Mouse (Mus musculus) mesoderm, embryonic 11.5 days (tissue): ENCODE measurements at regions not wholly inside any gene's neighbourhood (a gene's known extent, or its start where the extent isn't known, plus 50 kb on each side); places are given as distances from the start of the nearest gene placed in this dataset.
A peak's percentile ranks its signal among the peaks of the same experiment; 100 is the strongest.

ENCODE experiments used
- DNase-seq: peaks from one replicate; pipeline ENCODE4 v3.0.0-alpha.2; 2012; ENCODE audit warnings: low read depth, low spot score

DNA sequence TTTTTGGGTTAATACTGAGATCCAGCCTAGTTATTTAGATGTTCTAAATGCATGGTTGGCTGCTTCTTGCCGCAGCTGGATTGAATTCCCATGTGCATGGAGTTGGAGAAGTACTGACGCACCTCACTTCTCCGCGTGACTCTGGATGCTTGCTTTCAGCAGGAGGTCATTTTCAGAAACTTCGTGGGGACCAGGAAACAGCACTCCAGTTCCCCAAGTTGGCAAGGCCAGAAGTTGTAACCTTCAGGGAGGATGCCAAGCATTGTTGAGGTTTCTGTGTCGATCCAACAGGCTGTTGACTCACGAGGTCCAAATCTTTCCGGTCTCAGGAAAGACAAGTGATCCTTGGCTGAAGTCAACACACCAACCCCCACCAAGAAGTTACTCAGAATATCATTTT lies 167.6 kb upstream of the Dpt start:
- DNase-seq: no peak

DNA sequence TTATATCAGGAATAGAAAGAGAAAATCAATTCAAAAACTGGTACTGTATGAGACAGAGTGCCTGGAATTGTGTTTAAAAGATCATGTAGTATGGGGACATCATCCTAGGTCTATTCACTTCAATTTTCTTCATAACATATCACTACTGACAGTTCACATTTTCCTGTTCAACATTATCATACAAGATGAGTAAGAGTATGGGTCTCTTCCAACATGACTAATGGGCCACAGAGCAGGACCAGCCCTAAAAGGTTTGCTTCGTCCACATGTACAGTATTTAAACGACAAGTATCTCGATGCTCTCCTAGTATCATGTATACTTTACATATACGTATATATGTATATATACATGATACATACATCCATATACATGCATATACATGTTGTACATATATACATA lies 164.8 kb upstream of the Atp1b1 start:
- DNase-seq: no peak

- no peak for DNase-seq
These were observed 164.3 kb upstream of the Atp1b1 start for GRCm38 (mm10) chr1:164622417-164622816.

DNA sequence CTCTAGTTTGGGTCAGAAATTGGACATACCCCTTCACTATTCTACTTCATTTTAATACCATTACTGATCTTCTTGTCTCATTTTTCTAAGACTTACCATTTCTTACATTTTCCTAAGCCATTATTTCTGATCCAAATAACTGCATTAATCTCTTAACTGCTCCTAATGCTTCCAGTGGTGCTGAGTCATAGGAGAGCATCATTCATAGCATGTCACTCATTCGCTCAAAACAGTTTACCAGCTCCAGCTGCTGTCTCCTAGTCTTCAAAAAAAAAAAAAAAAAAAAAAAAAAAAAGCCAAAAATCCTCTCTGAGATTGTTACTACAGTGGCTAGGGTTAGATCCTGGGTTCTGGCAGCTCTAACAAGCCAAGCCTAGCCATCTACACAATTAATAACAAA lies 162.0 kb upstream of the Atp1b1 start:
- no peak for DNase-seq

- DNase-seq: no peak
These were observed 159.7 kb upstream of the Atp1b1 start for GRCm38 (mm10) chr1:164617871-164618270.

- no peak for DNase-seq
These were observed 148.9 kb upstream of the Atp1b1 start for GRCm38 (mm10) chr1:164607061-164607460.

DNA sequence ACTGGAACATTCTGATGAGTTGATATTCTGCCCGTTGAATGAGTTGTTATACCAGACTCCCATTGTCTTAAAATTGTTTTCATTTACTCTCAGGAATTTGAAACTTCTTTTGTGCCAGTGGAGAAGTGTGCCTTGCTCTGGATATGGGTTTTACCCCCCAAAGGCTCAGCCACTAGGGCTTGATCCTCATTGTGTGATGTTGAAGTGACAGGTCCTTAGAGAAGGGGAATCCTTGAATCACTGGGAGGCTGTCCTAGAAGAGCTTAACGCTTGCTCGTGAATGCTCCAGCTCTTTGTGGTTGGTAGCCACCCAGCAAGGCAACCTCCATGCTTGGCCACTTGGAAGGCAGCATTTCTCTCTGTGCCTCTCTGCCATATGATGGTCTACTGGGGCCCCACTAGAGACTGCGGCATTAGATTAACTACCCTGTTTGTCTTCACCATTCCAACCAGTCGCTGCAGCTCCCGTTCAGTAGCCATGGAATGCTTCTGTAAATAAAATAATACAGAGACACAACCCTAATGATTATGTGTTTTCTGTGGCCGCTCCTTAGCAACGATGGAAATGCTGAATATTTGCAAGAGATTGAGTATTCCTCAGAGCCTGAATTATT lies 148.1 kb upstream of the Atp1b1 start:
- no peak for DNase-seq

- no peak for DNase-seq
These were observed 145.3 kb upstream of the Atp1b1 start for GRCm38 (mm10) chr1:164603433-164603832.

- no peak for DNase-seq
These were observed 144.4 kb upstream of the Atp1b1 start for GRCm38 (mm10) chr1:164602568-164602967.

GRCm38 (mm10) chr1:164590205-164590613 lies 132.1 kb upstream of the Atp1b1 start:
- DNase-seq: no peak

DNA sequence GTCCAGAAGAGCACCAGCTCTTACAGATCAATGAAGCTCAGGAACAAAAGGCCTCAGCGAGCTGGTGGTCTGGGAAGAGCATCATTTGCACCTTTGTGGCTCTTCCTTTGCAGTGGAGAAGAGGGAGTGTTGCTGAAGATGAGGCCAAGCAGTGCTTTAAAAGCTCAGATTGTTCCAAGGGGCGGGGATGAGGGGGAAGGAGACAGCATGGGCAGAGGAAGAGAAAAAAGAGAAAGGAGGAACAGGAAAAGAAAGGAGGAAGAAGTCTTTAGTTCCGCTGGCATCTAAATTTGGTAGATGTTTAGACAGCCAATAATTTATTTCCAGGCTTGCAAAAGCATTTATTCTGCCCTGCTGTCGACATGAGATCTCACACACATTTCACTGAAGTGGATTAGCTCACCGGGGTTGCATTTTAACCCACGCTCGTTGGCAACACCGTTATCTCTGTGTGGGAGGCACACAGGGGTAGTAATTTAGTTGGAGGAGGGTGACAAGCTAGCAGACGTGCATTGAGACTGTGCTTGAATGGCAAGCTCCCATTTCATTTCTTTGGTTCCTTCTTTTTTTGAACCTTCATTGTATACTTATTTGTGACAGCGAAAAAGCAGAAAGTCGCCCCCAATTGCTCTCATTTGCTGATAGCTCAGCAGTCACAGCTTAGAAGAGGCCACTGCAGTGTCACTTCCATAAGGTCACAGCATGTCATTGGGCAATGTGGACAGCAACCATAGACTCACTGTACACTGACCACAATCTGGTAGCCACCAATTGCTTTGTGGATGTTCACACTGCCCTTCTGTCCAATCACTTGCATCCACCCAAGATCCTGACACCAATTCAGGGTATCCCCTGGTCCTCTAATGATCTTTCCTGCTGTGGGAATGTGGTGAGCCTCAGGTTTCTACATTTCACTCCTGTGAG lies 128.2 kb upstream of the Atp1b1 start:
- no peak for DNase-seq

DNA sequence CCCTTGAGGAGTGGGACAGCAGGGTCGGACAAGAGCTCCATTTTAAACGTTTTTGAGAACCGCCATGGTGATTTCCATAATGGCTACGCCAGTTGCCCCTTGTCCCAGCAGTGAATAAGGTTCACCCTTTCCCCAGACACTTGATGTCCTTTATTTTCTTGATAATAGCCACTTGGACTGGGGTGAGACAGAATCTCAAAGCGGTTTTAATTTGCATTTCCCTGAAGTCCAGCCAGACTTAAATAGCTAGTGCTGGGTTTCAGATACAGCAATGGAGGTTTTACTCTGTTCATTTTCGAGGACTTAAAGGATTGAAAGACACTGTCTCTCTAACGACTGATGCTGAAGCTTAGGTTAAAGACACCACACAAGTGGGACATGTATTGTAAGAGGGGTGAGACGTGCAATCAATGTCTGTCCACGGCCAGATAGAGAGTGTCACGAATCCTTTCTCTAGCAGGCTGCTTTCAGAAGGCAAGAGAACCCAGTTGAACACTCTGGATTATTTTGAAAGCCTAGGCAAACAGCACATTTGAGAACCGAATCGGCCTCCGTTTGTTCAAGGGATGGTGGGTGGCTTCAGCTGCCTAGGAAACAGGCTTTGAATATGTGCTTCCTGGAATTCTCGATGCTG lies 118.8 kb upstream of the Atp1b1 start:
- DNase-seq: peak; percentile 43

DNA sequence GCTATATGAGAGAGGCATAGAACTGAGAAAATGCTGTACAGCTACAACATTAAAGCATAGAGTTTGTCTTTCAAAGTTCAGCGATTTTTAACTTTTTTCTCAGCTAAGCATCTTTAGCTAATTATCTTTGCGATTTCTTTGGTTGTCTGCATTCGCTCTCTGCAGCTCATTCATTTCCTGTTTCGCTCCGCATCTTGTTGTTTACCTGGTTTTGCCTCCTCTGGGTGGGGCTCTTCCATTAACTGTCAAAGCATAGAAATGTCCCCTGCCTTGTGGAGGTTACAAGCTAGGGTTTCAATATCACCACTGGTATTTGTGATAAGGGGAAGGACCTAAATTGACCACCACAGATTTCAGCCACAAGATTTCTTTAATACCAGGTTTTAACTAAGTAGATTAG lies 115.5 kb upstream of the Atp1b1 start:
- DNase-seq: no peak

- no peak for DNase-seq
These were observed 114.0 kb upstream of the Atp1b1 start for GRCm38 (mm10) chr1:164572183-164572582.

GRCm38 (mm10) chr1:164571496-164572078 lies 113.4 kb upstream of the Atp1b1 start:
- no peak for DNase-seq

DNA sequence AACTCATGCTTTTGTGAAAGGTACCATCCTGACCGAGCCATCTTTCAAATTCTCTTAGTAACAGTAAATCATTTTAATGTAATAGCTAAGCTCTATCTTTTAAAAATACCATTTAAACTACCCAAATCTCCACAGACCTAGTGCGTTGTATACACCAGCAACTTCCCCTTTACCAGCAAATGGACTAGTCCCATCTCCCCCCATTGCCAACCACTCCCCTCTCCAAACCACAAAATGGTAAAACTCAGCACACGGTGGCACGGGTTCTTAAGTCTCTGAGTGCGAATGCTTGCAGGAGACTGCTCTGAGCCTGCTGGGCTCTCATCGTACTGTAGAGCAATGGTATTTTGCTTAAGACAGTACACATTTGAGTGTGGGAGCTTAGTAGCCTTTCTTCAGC lies 106.7 kb upstream of the Atp1b1 start:
- no peak for DNase-seq

- DNase-seq: no peak
These were observed 101.5 kb upstream of the Atp1b1 start for GRCm38 (mm10) chr1:164559546-164560228.

- peak; percentile 9 for DNase-seq
These were observed 94.5 kb upstream of the Atp1b1 start for GRCm38 (mm10) chr1:164552658-164553057.

GRCm38 (mm10) chr1:164551019-164551418 lies 92.9 kb upstream of the Atp1b1 start:
- no peak for DNase-seq

GRCm38 (mm10) chr1:164550596-164550995 lies 92.4 kb upstream of the Atp1b1 start:
- no peak for DNase-seq

GRCm38 (mm10) chr1:164548071-164548470 lies 89.9 kb upstream of the Atp1b1 start:
- DNase-seq: no peak

DNA sequence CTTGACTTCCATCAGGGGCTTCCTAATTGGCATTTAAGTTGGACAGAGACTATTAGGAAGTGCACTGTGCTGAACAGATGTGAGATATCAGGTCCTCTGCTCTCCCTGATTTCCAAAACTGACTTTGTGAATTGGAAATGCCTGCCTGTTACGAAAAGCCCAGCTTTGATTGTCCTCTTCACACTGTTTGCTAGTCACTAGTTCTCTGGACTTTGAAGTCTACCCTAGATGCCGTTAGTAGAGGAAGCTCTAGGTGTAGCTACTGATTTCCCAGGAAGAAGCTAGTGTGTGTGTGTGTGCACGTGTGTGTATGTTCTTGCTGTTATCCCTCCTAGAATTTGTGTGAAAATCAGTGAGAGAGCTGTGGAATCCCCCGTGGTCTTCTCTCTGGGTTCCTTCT lies 87.7 kb upstream of the Atp1b1 start:
- DNase-seq: no peak
